Mouse (Mus musculus): ENCODE results near the gene Mast2. TPM values are rescaled to one million over a fixed set of nuclear protein-coding genes. Genes with fewer than 3 reads are reported as not detected.

Gene Mast2
- polyA plus RNA-seq, 1 experiment, result 40.5 TPM

DNA sequence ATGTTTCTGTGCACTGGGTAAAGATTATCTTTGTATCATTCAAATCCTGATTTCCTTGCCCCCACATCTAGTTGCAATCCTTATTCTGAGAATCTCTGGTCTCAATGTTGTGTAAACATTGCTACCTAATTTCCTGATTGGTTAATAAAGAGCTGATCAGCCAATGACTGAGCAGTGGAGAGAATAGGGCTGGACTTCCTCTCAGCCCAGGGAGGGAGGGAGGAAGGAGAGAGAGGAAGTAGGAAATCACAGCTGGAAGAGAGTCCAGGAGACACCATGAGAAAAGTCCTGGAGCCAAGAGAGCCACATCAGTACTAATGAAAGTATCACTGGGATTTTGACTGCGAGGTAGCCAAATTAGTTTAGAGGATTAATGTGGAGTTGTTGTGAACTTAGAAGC is 127.7 kb downstream of the Mast2 start:
- Histone ChIP-seq H3K27me3 (ENCODE audit: control insufficient read depth, insufficient read depth, insufficient read length) (no peaks in the 10 kb centered on the region), H3K4me3 (ENCODE audit: insufficient read depth, poor library complexity, severe bottlenecking) (no peak overlapping the region), H3ac (ENCODE audit: control insufficient read depth, insufficient read length, low read depth) (no peak overlapping the region), H3K36me3 (ENCODE audit: control insufficient read depth, insufficient read depth) (peaks cover 5% of the 10 kb centered on the region), H3K79me3 (ENCODE audit: low read depth) (no peaks in the 10 kb centered on the region), H3K79me2 (ENCODE audit: control insufficient read depth, insufficient read depth) (no peaks in the 10 kb centered on the region)
- TF ChIP-seq MYOG (IDR thresholded peaks at IDR 0.05; ENCODE audit: control insufficient read depth, extremely low read depth, insufficient read length), result no peak
- no peak for TF ChIP-seq FOSL1 (IDR thresholded peaks at IDR 0.05; ENCODE audit: insufficient read depth, low read length, poor library complexity, severe bottlenecking)
- TF ChIP-seq CTCF (IDR thresholded peaks at IDR 0.05; ENCODE audit: control insufficient read depth, insufficient read depth, insufficient read length), result no peak
- TF ChIP-seq CEBPB (IDR thresholded peaks at IDR 0.05; ENCODE audit: low read depth), result no peak
- TF ChIP-seq MAX (IDR thresholded peaks at IDR 0.05), result no peak
- no peak for TF ChIP-seq MYOD1 (IDR thresholded peaks at IDR 0.05; ENCODE audit: control insufficient read depth, insufficient read length, low read depth)
- no peak for TF ChIP-seq USF1 (IDR thresholded peaks at IDR 0.05; ENCODE audit: low read depth)

GRCm38 (mm10) chr4:116329256-116329655 is 134.7 kb downstream of the Mast2 start:
- Histone ChIP-seq H3K79me3 (ENCODE audit: low read depth) (no peaks in the 10 kb centered on the region), H3K79me2 (ENCODE audit: control insufficient read depth, insufficient read depth) (no peaks in the 10 kb centered on the region), H3ac (ENCODE audit: control insufficient read depth, insufficient read length, low read depth) (no peak overlapping the region), H3K36me3 (ENCODE audit: control insufficient read depth, insufficient read depth) (peaks cover 48% of the 10 kb centered on the region), H3K27me3 (ENCODE audit: control insufficient read depth, insufficient read depth, insufficient read length) (no peaks in the 10 kb centered on the region), H3K4me3 (ENCODE audit: insufficient read depth, poor library complexity, severe bottlenecking) (no peak overlapping the region)
- TF ChIP-seq MAX (IDR thresholded peaks at IDR 0.05) (no peak), CEBPB (IDR thresholded peaks at IDR 0.05; ENCODE audit: low read depth) (no peak), MYOG (IDR thresholded peaks at IDR 0.05; ENCODE audit: control insufficient read depth, extremely low read depth, insufficient read length) (no peak), USF1 (IDR thresholded peaks at IDR 0.05; ENCODE audit: low read depth) (no peak), CTCF (IDR thresholded peaks at IDR 0.05; ENCODE audit: control insufficient read depth, insufficient read depth, insufficient read length) (no peak), MYOD1 (IDR thresholded peaks at IDR 0.05; ENCODE audit: control insufficient read depth, insufficient read length, low read depth) (no peak), FOSL1 (IDR thresholded peaks at IDR 0.05; ENCODE audit: insufficient read depth, low read length, poor library complexity, severe bottlenecking) (no peak)

GRCm38 (mm10) chr4:116322127-116322526 is 141.9 kb downstream of the Mast2 start:
- TF ChIP-seq USF1 (IDR thresholded peaks at IDR 0.05; ENCODE audit: low read depth) (no peak), MAX (IDR thresholded peaks at IDR 0.05) (no peak), CTCF (IDR thresholded peaks at IDR 0.05; ENCODE audit: control insufficient read depth, insufficient read depth, insufficient read length) (no peak), CEBPB (IDR thresholded peaks at IDR 0.05; ENCODE audit: low read depth) (no peak), MYOD1 (IDR thresholded peaks at IDR 0.05; ENCODE audit: control insufficient read depth, insufficient read length, low read depth) (no peak), MYOG (IDR thresholded peaks at IDR 0.05; ENCODE audit: control insufficient read depth, extremely low read depth, insufficient read length) (no peak), FOSL1 (IDR thresholded peaks at IDR 0.05; ENCODE audit: insufficient read depth, low read length, poor library complexity, severe bottlenecking) (no peak)
- Histone ChIP-seq H3K36me3 (ENCODE audit: control insufficient read depth, insufficient read depth) (peaks cover 49% of the 10 kb centered on the region), H3K4me3 (ENCODE audit: insufficient read depth, poor library complexity, severe bottlenecking) (no peak overlapping the region), H3ac (ENCODE audit: control insufficient read depth, insufficient read length, low read depth) (no peak overlapping the region), H3K79me3 (ENCODE audit: low read depth) (no peaks in the 10 kb centered on the region), H3K27me3 (ENCODE audit: control insufficient read depth, insufficient read depth, insufficient read length) (no peaks in the 10 kb centered on the region), H3K79me2 (ENCODE audit: control insufficient read depth, insufficient read depth) (no peaks in the 10 kb centered on the region)

DNA sequence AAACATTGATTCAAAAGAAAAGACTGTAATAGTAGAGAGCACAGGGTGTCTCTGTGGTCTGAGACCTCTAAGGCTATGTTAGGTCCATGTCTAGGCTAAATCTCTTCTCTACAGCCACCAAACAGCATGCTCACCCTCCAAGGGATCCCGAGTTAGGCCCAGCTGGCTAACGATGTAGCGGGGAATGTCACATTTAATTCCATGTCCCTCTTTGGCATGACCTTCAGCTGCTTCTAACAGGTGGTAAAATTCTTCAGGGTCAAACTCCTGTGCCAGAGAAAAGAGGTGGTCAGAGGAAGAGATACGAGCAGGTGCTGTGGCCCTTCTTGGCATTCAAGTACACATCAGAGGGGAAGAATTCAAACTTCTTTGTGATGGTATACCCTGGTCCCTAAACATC is 146.4 kb downstream of the Mast2 start:
- no peaks in the 10 kb centered on the region for H3K79me2 ChIP-seq (ENCODE audit: control insufficient read depth, insufficient read depth)
- no peak overlapping the region for H3ac ChIP-seq (ENCODE audit: control insufficient read depth, insufficient read length, low read depth)
- H3K4me3 ChIP-seq (ENCODE audit: insufficient read depth, poor library complexity, severe bottlenecking), result no peak overlapping the region
- no peaks in the 10 kb centered on the region for H3K79me3 ChIP-seq (ENCODE audit: low read depth)
- H3K27me3 ChIP-seq (ENCODE audit: control insufficient read depth, insufficient read depth, insufficient read length), result no peaks in the 10 kb centered on the region
- peaks cover 52% of the 10 kb centered on the region for H3K36me3 ChIP-seq (ENCODE audit: control insufficient read depth, insufficient read depth)
- no peak for TF ChIP-seq CTCF (IDR thresholded peaks at IDR 0.05; ENCODE audit: control insufficient read depth, insufficient read depth, insufficient read length)
- TF ChIP-seq MYOG (IDR thresholded peaks at IDR 0.05; ENCODE audit: control insufficient read depth, extremely low read depth, insufficient read length), result no peak
- TF ChIP-seq MAX (IDR thresholded peaks at IDR 0.05), result no peak
- TF ChIP-seq CEBPB (IDR thresholded peaks at IDR 0.05; ENCODE audit: low read depth), result no peak
- TF ChIP-seq USF1 (IDR thresholded peaks at IDR 0.05; ENCODE audit: low read depth), result no peak
- TF ChIP-seq MYOD1 (IDR thresholded peaks at IDR 0.05; ENCODE audit: control insufficient read depth, insufficient read length, low read depth), result no peak
- no peak for TF ChIP-seq FOSL1 (IDR thresholded peaks at IDR 0.05; ENCODE audit: insufficient read depth, low read length, poor library complexity, severe bottlenecking)

GRCm38 (mm10) chr4:116304551-116304950 is 159.4 kb downstream of the Mast2 start:
- Histone ChIP-seq H3K27me3 (ENCODE audit: control insufficient read depth, insufficient read depth, insufficient read length) (no peaks in the 10 kb centered on the region), H3ac (ENCODE audit: control insufficient read depth, insufficient read length, low read depth) (no peak overlapping the region), H3K36me3 (ENCODE audit: control insufficient read depth, insufficient read depth) (peaks cover 37% of the 10 kb centered on the region), H3K4me3 (ENCODE audit: insufficient read depth, poor library complexity, severe bottlenecking) (no peak overlapping the region), H3K79me2 (ENCODE audit: control insufficient read depth, insufficient read depth) (no peaks in the 10 kb centered on the region), H3K79me3 (ENCODE audit: low read depth) (no peaks in the 10 kb centered on the region)
- TF ChIP-seq CTCF (IDR thresholded peaks at IDR 0.05; ENCODE audit: control insufficient read depth, insufficient read depth, insufficient read length) (no peak), FOSL1 (IDR thresholded peaks at IDR 0.05; ENCODE audit: insufficient read depth, low read length, poor library complexity, severe bottlenecking) (no peak), MYOG (IDR thresholded peaks at IDR 0.05; ENCODE audit: control insufficient read depth, extremely low read depth, insufficient read length) (no peak), CEBPB (IDR thresholded peaks at IDR 0.05; ENCODE audit: low read depth) (no peak)

DNA sequence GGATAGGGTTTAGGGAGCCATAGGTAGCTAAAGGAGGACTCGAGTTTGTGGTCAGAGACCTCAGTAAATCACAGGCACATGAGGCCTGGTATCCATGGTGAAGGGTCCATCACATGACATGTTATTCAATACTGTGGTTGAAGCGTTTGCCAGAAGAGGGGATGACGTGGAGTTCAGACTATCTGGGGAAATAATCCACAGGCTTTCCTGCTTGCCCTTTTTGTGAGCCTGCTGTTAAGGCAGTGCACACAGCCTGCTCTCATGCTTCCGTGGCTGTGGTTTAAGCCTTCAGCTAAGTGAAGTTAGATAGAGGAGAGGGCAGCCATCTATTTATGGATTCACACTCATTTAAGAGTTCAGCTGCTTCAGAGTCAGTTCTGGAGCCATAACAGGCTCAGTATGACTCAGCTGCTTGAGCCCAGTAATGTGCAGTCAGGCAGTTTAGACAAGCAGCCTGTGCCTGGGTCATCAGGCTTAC is 163.1 kb downstream of the Mast2 start:
- Histone ChIP-seq H3ac (ENCODE audit: control insufficient read depth, insufficient read length, low read depth) (no peak overlapping the region), H3K79me2 (ENCODE audit: control insufficient read depth, insufficient read depth) (no peaks in the 10 kb centered on the region), H3K4me3 (ENCODE audit: insufficient read depth, poor library complexity, severe bottlenecking) (no peak overlapping the region), H3K27me3 (ENCODE audit: control insufficient read depth, insufficient read depth, insufficient read length) (no peaks in the 10 kb centered on the region), H3K36me3 (ENCODE audit: control insufficient read depth, insufficient read depth) (peaks cover 11% of the 10 kb centered on the region), H3K79me3 (ENCODE audit: low read depth) (no peaks in the 10 kb centered on the region)
- no peak for TF ChIP-seq MYOG (IDR thresholded peaks at IDR 0.05; ENCODE audit: control insufficient read depth, extremely low read depth, insufficient read length)
- TF ChIP-seq CEBPB (IDR thresholded peaks at IDR 0.05; ENCODE audit: low read depth), result no peak
- TF ChIP-seq FOSL1 (IDR thresholded peaks at IDR 0.05; ENCODE audit: insufficient read depth, low read length, poor library complexity, severe bottlenecking), result peak; percentile 4
- TF ChIP-seq MAX (IDR thresholded peaks at IDR 0.05), result peak; percentile 72
- peak; percentile 38 for TF ChIP-seq MYOD1 (IDR thresholded peaks at IDR 0.05; ENCODE audit: control insufficient read depth, insufficient read length, low read depth)
- no peak for TF ChIP-seq CTCF (IDR thresholded peaks at IDR 0.05; ENCODE audit: control insufficient read depth, insufficient read depth, insufficient read length)
- peak; percentile 99 for TF ChIP-seq USF1 (IDR thresholded peaks at IDR 0.05; ENCODE audit: low read depth)

Measured in C2C12 (cell line).